Mouse (Mus musculus): ENCODE results near the gene Tmem171. TPM values are rescaled to one million over a fixed set of nuclear protein-coding genes. Genes with fewer than 3 reads are reported as not detected.

Tmem171 gene
- polyA plus RNA-seq, 1 experiment from 2014 or later: 0.26 TPM

DNA sequence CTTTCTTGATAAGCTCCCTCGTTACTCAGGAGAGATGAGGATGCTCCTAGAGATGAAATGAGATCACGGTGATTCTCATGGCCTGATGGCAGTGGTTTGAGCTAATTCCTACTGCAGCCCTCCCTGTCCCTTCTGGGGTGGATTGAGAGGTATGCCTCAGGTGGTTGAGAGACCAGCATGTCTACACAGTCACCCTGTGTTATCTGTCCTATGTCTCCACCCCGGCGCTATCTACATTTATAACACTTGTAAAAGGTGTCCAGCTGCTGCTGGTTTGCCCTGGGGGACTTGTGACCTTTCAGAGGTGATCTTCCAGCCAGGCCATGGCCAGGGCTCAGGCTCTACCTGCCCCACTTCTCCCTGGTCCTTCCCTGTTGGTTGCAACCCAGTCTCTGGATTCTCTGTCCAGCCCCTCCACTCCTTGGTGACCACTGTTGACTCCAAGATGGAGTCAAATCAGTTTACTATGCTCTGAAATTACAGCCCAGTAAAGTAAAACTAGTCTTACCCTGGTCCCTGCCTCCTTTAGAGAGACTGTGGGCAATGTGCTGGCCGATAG is 5.4 kb upstream of the Tmem171 start:
- ATAC-seq: no peak
- no peaks in the 10 kb centered on the region for H3K36me3 ChIP-seq (ENCODE audit: control insufficient read depth, insufficient read depth, low read length)
- no peak overlapping the region for H3K4me3 ChIP-seq (ENCODE audit: low read length)
- 92% methylated on average over 5 of the region's 5 CpGs for whole genome bisulfite sequencing
- no peak overlapping the region for H3K9ac ChIP-seq (ENCODE audit: low read depth, low read length)
- peaks cover 2% of the 10 kb centered on the region; the same call in 1 of the 2 replicates for H3K4me1 ChIP-seq (ENCODE audit: control insufficient read depth, insufficient read depth, low read depth, low read length)
- no peaks in the 10 kb centered on the region for H3K9me3 ChIP-seq (ENCODE audit: control insufficient read depth, low read length)
- no peak overlapping the region for H3K4me2 ChIP-seq (ENCODE audit: low read length)
- H3K27ac ChIP-seq (ENCODE audit: low read depth, low read length): no peak overlapping the region
- peaks cover 4% of the 10 kb centered on the region; the same call in 1 of the 2 replicates for H3K27me3 ChIP-seq (replicated peaks; ENCODE audit: control insufficient read depth, insufficient read depth, low read length)

DNA sequence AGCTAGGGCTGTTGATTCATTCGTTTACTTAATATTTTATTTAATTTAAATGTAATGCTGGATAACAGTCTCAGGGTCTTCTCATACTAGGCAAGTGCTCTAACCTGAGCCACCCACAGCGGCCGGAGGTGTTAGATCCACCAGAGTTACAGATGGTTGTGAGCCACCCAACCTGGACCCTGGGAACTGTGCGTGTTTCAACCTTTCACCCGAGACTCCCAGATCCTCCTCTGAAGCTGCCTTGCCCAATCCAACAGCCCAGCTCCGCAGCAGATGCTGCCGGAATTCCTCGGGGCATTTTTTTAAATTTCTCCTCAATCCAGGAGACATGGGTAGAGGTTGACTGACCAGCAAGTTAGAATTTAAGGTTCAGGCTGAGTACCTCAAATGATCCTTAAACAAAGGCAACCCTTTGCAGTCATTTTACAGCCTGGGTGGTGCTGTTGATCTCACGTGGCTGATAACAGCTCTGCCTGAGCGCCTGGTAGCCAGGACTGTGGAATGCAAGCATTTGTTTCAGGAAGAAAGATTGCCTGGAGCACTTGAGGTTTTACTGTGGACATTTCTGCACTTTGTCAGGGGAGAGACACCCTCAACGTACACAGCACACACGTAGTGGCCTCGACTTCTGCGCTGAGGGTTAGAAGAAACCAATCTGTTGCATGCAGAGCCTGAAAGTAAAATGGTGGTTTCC is 4.6 kb upstream of the Tmem171 start:
- WGBS: 81% methylated on average over 14 of the region's 14 CpGs
- H3K4me2 ChIP-seq (ENCODE audit: low read length): no peak overlapping the region
- no peak for ATAC-seq
- no peak overlapping the region for H3K4me3 ChIP-seq (ENCODE audit: low read length)
- H3K36me3 ChIP-seq (ENCODE audit: control insufficient read depth, insufficient read depth, low read length): no peaks in the 10 kb centered on the region
- no peak overlapping the region for H3K9ac ChIP-seq (ENCODE audit: low read depth, low read length)
- H3K27me3 ChIP-seq (replicated peaks; ENCODE audit: control insufficient read depth, insufficient read depth, low read length): peaks cover 5% of the 10 kb centered on the region; the same call in 1 of the 2 replicates
- H3K4me1 ChIP-seq (ENCODE audit: control insufficient read depth, insufficient read depth, low read depth, low read length): peaks cover 7% of the 10 kb centered on the region
- H3K9me3 ChIP-seq (ENCODE audit: control insufficient read depth, low read length): no peaks in the 10 kb centered on the region
- H3K27ac ChIP-seq (ENCODE audit: low read depth, low read length): no peak overlapping the region

DNA sequence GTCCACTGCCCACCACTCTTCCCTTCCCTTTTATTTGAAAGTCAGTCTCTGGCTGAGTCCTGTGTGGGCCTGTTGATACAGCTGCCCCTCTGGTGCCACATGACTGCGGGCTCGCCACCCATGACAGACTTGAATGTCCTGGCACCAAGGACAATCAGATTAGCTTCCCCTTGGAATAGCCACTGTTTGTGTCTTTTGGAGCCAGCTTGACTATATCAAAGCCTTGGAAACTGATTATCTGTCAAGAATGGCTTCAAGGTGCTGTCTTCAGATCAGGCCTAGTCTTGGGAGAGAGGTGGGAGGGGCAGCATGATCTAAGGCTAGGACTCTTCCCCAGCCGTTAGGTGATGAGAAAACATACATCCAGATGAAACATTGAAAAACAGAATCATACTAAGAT is 2.1 kb upstream of the Tmem171 start:
- no peaks in the 10 kb centered on the region for H3K36me3 ChIP-seq (ENCODE audit: control insufficient read depth, insufficient read depth, low read length)
- no peak overlapping the region for H3K4me3 ChIP-seq (ENCODE audit: low read length)
- no peak for ATAC-seq
- peaks cover 6% of the 10 kb centered on the region; the same call in 1 of the 2 replicates for H3K27me3 ChIP-seq (replicated peaks; ENCODE audit: control insufficient read depth, insufficient read depth, low read length)
- no peak overlapping the region for H3K27ac ChIP-seq (ENCODE audit: low read depth, low read length)
- H3K9ac ChIP-seq (ENCODE audit: low read depth, low read length): no peak overlapping the region
- 95% methylated on average over 3 of the region's 3 CpGs for WGBS
- peaks cover 7% of the 10 kb centered on the region for H3K4me1 ChIP-seq (ENCODE audit: control insufficient read depth, insufficient read depth, low read depth, low read length)
- H3K9me3 ChIP-seq (ENCODE audit: control insufficient read depth, low read length): no peaks in the 10 kb centered on the region
- no peak overlapping the region for H3K4me2 ChIP-seq (ENCODE audit: low read length)

DNA sequence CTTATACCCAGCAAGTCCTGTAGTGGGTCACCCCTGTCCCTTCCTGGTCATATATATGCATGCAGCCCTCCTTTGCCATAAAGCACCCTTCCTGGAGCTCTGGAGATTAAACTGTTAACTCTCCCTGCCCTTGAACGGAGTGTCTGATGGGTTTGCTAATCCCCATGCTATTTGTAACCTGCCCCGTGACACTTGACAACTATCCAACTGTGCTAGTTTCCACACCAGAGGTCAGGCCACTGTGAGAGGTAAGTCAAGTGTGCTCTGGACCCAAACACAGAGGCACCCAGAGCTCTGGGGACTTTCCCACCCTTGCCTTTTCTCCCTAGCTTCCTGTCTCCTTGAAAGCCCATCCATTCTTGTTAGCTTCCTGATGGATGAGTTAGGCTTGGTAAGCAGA is 912 bp upstream of the Tmem171 start:
- H3K4me3 ChIP-seq (ENCODE audit: low read length): no peak overlapping the region
- H3K4me2 ChIP-seq (ENCODE audit: low read length): no peak overlapping the region
- H3K4me1 ChIP-seq (ENCODE audit: control insufficient read depth, insufficient read depth, low read depth, low read length): peaks cover 7% of the 10 kb centered on the region
- no peak for ATAC-seq
- no peaks in the 10 kb centered on the region for H3K36me3 ChIP-seq (ENCODE audit: control insufficient read depth, insufficient read depth, low read length)
- no peak overlapping the region for H3K27ac ChIP-seq (ENCODE audit: low read depth, low read length)
- no peaks in the 10 kb centered on the region for H3K9me3 ChIP-seq (ENCODE audit: control insufficient read depth, low read length)
- H3K27me3 ChIP-seq (replicated peaks; ENCODE audit: control insufficient read depth, insufficient read depth, low read length): peaks cover 6% of the 10 kb centered on the region; the same call in 1 of the 2 replicates
- WGBS: 56% methylated on average over 2 of the region's 2 CpGs
- H3K9ac ChIP-seq (ENCODE audit: low read depth, low read length): no peak overlapping the region

DNA sequence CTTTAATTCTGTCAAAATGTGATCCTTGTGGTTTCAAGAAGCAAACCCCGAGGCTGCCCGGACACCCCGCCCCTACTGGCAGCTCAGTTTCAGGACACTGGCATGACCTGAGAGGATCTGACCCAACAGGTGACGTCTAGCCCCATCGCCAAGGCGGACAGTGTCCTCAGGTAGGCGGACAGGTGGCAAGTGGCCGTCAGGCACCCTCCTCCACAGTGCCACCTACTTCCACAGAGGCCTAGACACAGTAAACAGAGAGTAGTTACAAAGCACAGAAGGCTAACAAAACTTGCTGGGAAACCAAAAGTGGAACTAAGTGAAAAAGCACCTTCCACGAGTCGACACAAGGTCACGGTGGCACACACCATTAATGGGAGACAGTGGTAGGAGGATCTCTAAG is 1.3 kb downstream of the Tmem171 start:
- Histone ChIP-seq H3K36me3 (ENCODE audit: control insufficient read depth, insufficient read depth, low read length) (no peaks in the 10 kb centered on the region), H3K4me3 (ENCODE audit: low read length) (no peak overlapping the region), H3K27ac (ENCODE audit: low read depth, low read length) (no peak overlapping the region), H3K9ac (ENCODE audit: low read depth, low read length) (no peak overlapping the region), H3K4me1 (ENCODE audit: control insufficient read depth, insufficient read depth, low read depth, low read length) (peaks cover 7% of the 10 kb centered on the region), H3K27me3 (replicated peaks; ENCODE audit: control insufficient read depth, insufficient read depth, low read length) (peaks cover 6% of the 10 kb centered on the region; the same call in 1 of the 2 replicates), H3K9me3 (ENCODE audit: control insufficient read depth, low read length) (no peaks in the 10 kb centered on the region), H3K4me2 (ENCODE audit: low read length) (no peak overlapping the region)
- WGBS: 92% methylated on average over 11 of the region's 11 CpGs
- no peak for ATAC-seq

DNA sequence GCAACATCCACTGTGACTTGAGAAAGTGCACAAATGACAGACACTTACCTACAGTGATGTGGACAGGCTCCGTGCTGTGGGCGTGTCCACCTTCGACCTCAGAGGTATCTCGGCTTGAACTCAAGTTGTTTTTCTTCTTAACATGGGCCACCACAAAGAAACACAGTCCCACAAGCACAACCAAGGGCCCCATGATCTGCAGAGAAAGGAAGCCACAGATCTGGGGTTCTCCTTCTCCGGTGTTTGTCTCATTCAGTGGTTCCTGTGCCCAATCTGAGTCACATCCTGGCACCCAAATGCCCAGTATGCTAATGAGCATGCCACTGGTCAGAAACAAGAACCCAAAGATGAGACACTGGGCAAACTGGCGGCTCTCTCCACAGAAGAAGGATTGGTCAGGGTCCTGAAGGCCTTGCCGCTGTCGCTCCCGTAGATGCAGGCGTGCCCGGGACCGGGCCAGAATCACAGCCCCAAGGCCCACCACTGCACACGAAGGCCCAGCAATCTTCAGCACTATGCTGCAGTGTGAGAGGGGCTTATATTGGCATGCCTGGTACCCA is 2.6 kb downstream of the Tmem171 start:
- peaks cover 9% of the 10 kb centered on the region for H3K4me1 ChIP-seq (ENCODE audit: control insufficient read depth, insufficient read depth, low read depth, low read length)
- 90% methylated on average over 13 of the region's 13 CpGs for WGBS
- H3K27ac ChIP-seq (ENCODE audit: low read depth, low read length): no peak overlapping the region
- H3K9me3 ChIP-seq (ENCODE audit: control insufficient read depth, low read length): no peaks in the 10 kb centered on the region
- no peak overlapping the region for H3K9ac ChIP-seq (ENCODE audit: low read depth, low read length)
- no peak overlapping the region for H3K4me3 ChIP-seq (ENCODE audit: low read length)
- no peak overlapping the region for H3K4me2 ChIP-seq (ENCODE audit: low read length)
- no peaks in the 10 kb centered on the region for H3K36me3 ChIP-seq (ENCODE audit: control insufficient read depth, insufficient read depth, low read length)
- ATAC-seq: no peak
- peaks cover 6% of the 10 kb centered on the region; the same call in 1 of the 2 replicates for H3K27me3 ChIP-seq (replicated peaks; ENCODE audit: control insufficient read depth, insufficient read depth, low read length)

DNA sequence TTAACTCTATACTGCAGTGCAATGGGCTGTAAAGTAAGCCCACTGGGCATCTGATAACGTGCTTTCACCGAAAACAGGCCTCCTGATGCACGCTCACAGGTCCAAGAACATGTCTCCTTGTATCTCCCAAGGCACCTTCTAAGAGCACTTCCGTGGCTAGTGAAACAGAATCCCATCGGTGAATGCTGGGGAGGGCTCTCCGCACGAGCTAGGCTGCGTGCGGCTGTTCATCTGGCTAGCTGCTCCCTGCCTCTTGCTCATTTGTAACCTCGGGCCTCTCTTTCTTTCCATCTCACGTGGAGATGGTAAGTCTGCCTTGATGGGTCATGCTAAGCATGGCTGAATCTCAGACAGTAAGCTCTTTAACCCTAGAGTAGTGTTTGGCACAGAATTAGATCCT is 3.7 kb downstream of the Tmem171 start:
- H3K9me3 ChIP-seq (ENCODE audit: control insufficient read depth, low read length): no peaks in the 10 kb centered on the region
- H3K4me2 ChIP-seq (ENCODE audit: low read length): no peak overlapping the region
- no peak overlapping the region for H3K9ac ChIP-seq (ENCODE audit: low read depth, low read length)
- WGBS: 86% methylated on average over 11 of the region's 11 CpGs
- H3K27me3 ChIP-seq (replicated peaks; ENCODE audit: control insufficient read depth, insufficient read depth, low read length): peaks cover 4% of the 10 kb centered on the region; the same call in 1 of the 2 replicates
- H3K27ac ChIP-seq (ENCODE audit: low read depth, low read length): no peak overlapping the region
- peaks cover 9% of the 10 kb centered on the region for H3K4me1 ChIP-seq (ENCODE audit: control insufficient read depth, insufficient read depth, low read depth, low read length)
- no peak overlapping the region for H3K4me3 ChIP-seq (ENCODE audit: low read length)
- ATAC-seq: no peak
- no peaks in the 10 kb centered on the region for H3K36me3 ChIP-seq (ENCODE audit: control insufficient read depth, insufficient read depth, low read length)

DNA sequence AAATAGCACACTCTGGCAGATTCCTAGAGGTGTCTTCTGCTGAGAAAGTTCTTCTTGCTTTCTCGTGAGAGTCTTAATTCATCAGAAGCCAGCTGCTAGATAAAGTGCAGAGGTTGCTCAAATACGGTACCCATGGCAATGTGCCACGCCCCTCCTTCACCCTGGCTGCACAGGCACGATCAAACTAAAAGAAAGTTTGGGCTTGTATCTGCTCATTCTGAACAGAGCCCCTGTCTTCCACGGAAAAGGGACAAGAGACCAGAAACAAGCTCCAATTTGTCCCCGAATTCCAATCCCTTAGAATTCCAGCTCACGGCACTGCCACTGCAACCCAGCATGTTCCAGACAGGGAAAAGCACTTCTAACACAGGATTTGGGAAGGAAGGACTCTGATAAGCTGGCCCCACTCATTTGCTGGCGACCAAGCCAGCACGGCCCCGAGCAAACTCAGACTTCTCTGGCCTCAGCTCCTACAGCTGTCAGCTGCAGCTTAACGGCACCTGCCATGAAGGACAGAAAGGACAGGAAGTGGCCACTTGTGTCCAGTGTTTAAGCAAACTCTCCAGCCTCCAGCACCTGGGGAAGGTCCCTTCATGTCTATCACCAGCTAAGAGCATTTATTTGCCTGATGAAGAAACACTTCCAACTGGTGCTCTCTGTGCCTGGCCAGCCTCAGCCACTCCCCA is 4.9 kb downstream of the Tmem171 start:
- Histone ChIP-seq H3K36me3 (ENCODE audit: control insufficient read depth, insufficient read depth, low read length) (no peaks in the 10 kb centered on the region), H3K27ac (ENCODE audit: low read depth, low read length) (no peak overlapping the region), H3K4me2 (ENCODE audit: low read length) (no peak overlapping the region), H3K4me3 (ENCODE audit: low read length) (no peak overlapping the region), H3K4me1 (ENCODE audit: control insufficient read depth, insufficient read depth, low read depth, low read length) (peaks cover 4% of the 10 kb centered on the region), H3K9ac (ENCODE audit: low read depth, low read length) (no peak overlapping the region), H3K27me3 (replicated peaks; ENCODE audit: control insufficient read depth, insufficient read depth, low read length) (peaks cover 2% of the 10 kb centered on the region; the same call in 1 of the 2 replicates), H3K9me3 (ENCODE audit: control insufficient read depth, low read length) (no peaks in the 10 kb centered on the region)
- ATAC-seq: no peak
- 70% methylated on average over 11 of the region's 11 CpGs for WGBS

DNA sequence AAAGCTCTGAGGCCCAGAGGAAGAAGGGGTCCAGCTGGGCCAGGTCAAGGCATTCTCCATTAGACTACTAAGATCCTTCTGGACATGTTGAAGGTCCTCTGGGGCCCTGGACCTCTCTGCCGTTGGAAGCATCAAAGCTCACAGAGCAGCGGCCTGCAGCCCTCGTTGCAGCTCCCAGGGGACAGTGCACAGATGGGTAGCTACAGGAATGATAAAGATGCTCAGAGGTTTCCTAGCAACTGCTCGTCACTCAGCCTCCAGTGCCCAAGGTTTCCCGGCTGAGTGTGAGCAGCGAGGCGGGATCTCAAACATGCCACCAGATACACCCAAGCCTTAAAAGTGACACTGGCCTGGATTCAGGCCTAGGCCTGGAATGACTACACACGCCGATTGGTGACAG is 6.7 kb downstream of the Tmem171 start:
- H3K4me1 ChIP-seq (ENCODE audit: control insufficient read depth, insufficient read depth, low read depth, low read length): peaks cover 2% of the 10 kb centered on the region; the same call in 1 of the 2 replicates
- H3K9ac ChIP-seq (ENCODE audit: low read depth, low read length): no peak overlapping the region
- H3K36me3 ChIP-seq (ENCODE audit: control insufficient read depth, insufficient read depth, low read length): no peaks in the 10 kb centered on the region
- H3K4me3 ChIP-seq (ENCODE audit: low read length): no peak overlapping the region
- WGBS: 36% methylated on average over 9 of the region's 9 CpGs
- ATAC-seq: peak; percentile 68
- no peaks in the 10 kb centered on the region for H3K27me3 ChIP-seq (replicated peaks; ENCODE audit: control insufficient read depth, insufficient read depth, low read length)
- no peak overlapping the region for H3K27ac ChIP-seq (ENCODE audit: low read depth, low read length)
- H3K4me2 ChIP-seq (ENCODE audit: low read length): no peak overlapping the region
- no peaks in the 10 kb centered on the region for H3K9me3 ChIP-seq (ENCODE audit: control insufficient read depth, low read length)

Measured in hindbrain, embryonic 16.5 days (tissue).